Mouse (Mus musculus) CH12.LX (cell line): ENCODE data around the gene Proca1. TPM values are rescaled to one million over a fixed set of nuclear protein-coding genes. Genes with fewer than 3 reads are reported as not detected.

Source experiments
- DNase-seq: peaks from one replicate; pipeline ENCODE4 v3.0.0-alpha.2; 2013; ENCODE audit errors: extremely low read depth
- H3K27ac ChIP-seq: 2 replicates; pipeline ENCODE4 v1.5.1; 2012; ENCODE audit warnings: low read depth, mild to moderate bottlenecking, control low read depth, moderate library complexity; ENCODE audit not compliant: insufficient read depth
- H3K27me3 ChIP-seq: replicated peaks from 2 replicates; pipeline ENCODE3; 2012; ENCODE audit warnings: inconsistent platforms
- H3K36me3 ChIP-seq, 2 experiments: replicated peaks in 1 of 2; 2 replicates each; pipeline versions ENCODE3 to v1.6.1; 2012; ENCODE audit warnings: inconsistent platforms in 1 of 2, low read length in 1 of 2, mild to moderate bottlenecking in 1 of 2, mixed read lengths in 1 of 2, moderate library complexity in 1 of 2; ENCODE audit not compliant: control insufficient read depth in 1 of 2, insufficient read depth in 1 of 2
- H3K4me1 ChIP-seq, 2 experiments: 2 replicates each; pipeline ENCODE4 v1.6.1; 2012; ENCODE audit warnings: inconsistent platforms in 1 of 2, moderate library complexity in 1 of 2; ENCODE audit not compliant: insufficient read depth in 2 of 2, control insufficient read depth in 1 of 2
- H3K4me2 ChIP-seq: 2 replicates; pipeline ENCODE4 v1.6.1; 2012; ENCODE audit warnings: low read depth, mild to moderate bottlenecking, control low read depth; ENCODE audit not compliant: poor library complexity, insufficient read depth, severe bottlenecking
- H3K4me3 ChIP-seq, 3 experiments: fragments of 150-350 bp in 1 of 3; sonication (generic) in 1 of 3; replicated peaks in 1 of 3; 2 replicates each; pipeline versions ENCODE3 to v1.5.1; 2011 to 2012; ENCODE audit warnings: low read depth in 2 of 3, low read length in 2 of 3, mild to moderate bottlenecking in 2 of 3, moderate library complexity in 2 of 3, control low read depth in 1 of 3, improper control_type of control experiment in 1 of 3, inconsistent platforms in 1 of 3, mixed read lengths in 1 of 3; ENCODE audit not compliant: poor library complexity in 1 of 3
- H3K79me2 ChIP-seq: replicated peaks from 2 replicates; pipeline ENCODE4 v1.6.1; 2012; ENCODE audit warnings: mild to moderate bottlenecking, moderate library complexity; ENCODE audit not compliant: control insufficient read depth, poor library complexity, insufficient read depth, severe bottlenecking; ENCODE audit errors: extremely low read depth
- H3K9ac ChIP-seq: 2 replicates; pipeline ENCODE4 v1.6.1; 2012; ENCODE audit warnings: low read depth, mild to moderate bottlenecking, control low read depth, moderate library complexity; ENCODE audit not compliant: insufficient read depth
- H3K9me3 ChIP-seq: replicated peaks from 2 replicates; pipeline ENCODE3; 2012; ENCODE audit warnings: low read length, inconsistent platforms, mixed read lengths
- BHLHE40 ChIP-seq: IDR thresholded peaks from 2 replicates; pipeline ENCODE4 v1.6.1; 2011; ENCODE audit warnings: mild to moderate bottlenecking, low read depth, low read length, improper control_type of control experiment
- CHD1 ChIP-seq: IDR thresholded peaks from 2 replicates; pipeline ENCODE4 v1.6.1; 2012; ENCODE audit warnings: low read depth, low read length, improper control_type of control experiment, inconsistent platforms
- CHD2 ChIP-seq: IDR thresholded peaks from 2 replicates; pipeline ENCODE4 v1.6.1; 2011; ENCODE audit warnings: low read length, improper control_type of control experiment
- CTCF ChIP-seq, 2 experiments: IDR thresholded peaks in 1 of 2; conservative IDR thresholded peaks in 1 of 2; 2 replicates each; pipeline ENCODE4 v1.5.1; 2011 to 2012; ENCODE audit warnings: low read depth in 2 of 2, low read length in 2 of 2, improper control_type of control experiment in 1 of 2, inconsistent platforms in 1 of 2, mild to moderate bottlenecking in 1 of 2, moderate library complexity in 1 of 2
- E2F4 ChIP-seq: IDR thresholded peaks from 2 replicates; pipeline ENCODE4 v1.6.1; 2011; ENCODE audit warnings: low read depth, low read length, improper control_type of control experiment; ENCODE audit not compliant: insufficient replicate concordance
- ELF1 ChIP-seq: IDR thresholded peaks from 2 replicates; pipeline ENCODE4 v1.6.1; 2014; ENCODE audit warnings: low read depth, mild to moderate bottlenecking, inconsistent platforms, low read length, improper control_type of control experiment
- EP300 ChIP-seq: IDR thresholded peaks from 2 replicates; pipeline ENCODE4 v1.6.1; 2011; ENCODE audit warnings: low read length, improper control_type of control experiment
- ETS1 ChIP-seq: conservative IDR thresholded peaks from 2 replicates; pipeline ENCODE4 v1.6.1; 2012; ENCODE audit warnings: low read depth, mild to moderate bottlenecking, inconsistent platforms, low read length, improper control_type of control experiment, moderate library complexity
- GABPA ChIP-seq: IDR thresholded peaks from 2 replicates; pipeline ENCODE4 v1.6.1; 2012; ENCODE audit warnings: low read depth, low read length, improper control_type of control experiment, inconsistent platforms; ENCODE audit not compliant: insufficient replicate concordance
- HCFC1 ChIP-seq: IDR thresholded peaks from 2 replicates; pipeline ENCODE4 v1.6.1; 2012; ENCODE audit warnings: low read depth, mild to moderate bottlenecking, inconsistent platforms, low read length, improper control_type of control experiment
- IRF4 ChIP-seq: IDR thresholded peaks from 2 replicates; pipeline ENCODE4 v1.6.1; 2014; ENCODE audit warnings: low read depth, mild to moderate bottlenecking, inconsistent platforms, low read length, improper control_type of control experiment
- JUN ChIP-seq: IDR thresholded peaks from 2 replicates; pipeline ENCODE4 v1.6.1; 2011; ENCODE audit warnings: low read depth, mild to moderate bottlenecking, low read length, improper control_type of control experiment, moderate library complexity; ENCODE audit not compliant: insufficient read depth
- JUND ChIP-seq: conservative IDR thresholded peaks from 2 replicates; pipeline ENCODE4 v1.6.1; 2011; ENCODE audit warnings: low read depth, low read length, improper control_type of control experiment
- KAT2A ChIP-seq: IDR thresholded peaks from 2 replicates; pipeline ENCODE4 v1.6.1; 2012; ENCODE audit warnings: low read length, improper control_type of control experiment, inconsistent platforms; ENCODE audit not compliant: insufficient replicate concordance
- MAFK ChIP-seq: IDR thresholded peaks from 2 replicates; pipeline ENCODE4 v1.6.1; 2011; ENCODE audit warnings: low read length, improper control_type of control experiment; ENCODE audit not compliant: insufficient replicate concordance
- MAX ChIP-seq: IDR thresholded peaks from 2 replicates; pipeline ENCODE4 v1.6.1; 2011; ENCODE audit warnings: low read length, improper control_type of control experiment
- MAZ ChIP-seq: IDR thresholded peaks from 2 replicates; pipeline ENCODE4 v1.6.1; 2012; ENCODE audit warnings: low read depth, mild to moderate bottlenecking, inconsistent platforms, low read length, improper control_type of control experiment, moderate library complexity
- MEF2A ChIP-seq: IDR thresholded peaks from 2 replicates; pipeline ENCODE4 v1.6.1; 2014; ENCODE audit warnings: low read depth, mild to moderate bottlenecking, inconsistent platforms, low read length, improper control_type of control experiment, borderline replicate concordance
- MXI1 ChIP-seq: IDR thresholded peaks from 2 replicates; pipeline ENCODE4 v1.6.1; 2011; ENCODE audit warnings: mild to moderate bottlenecking, low read depth, low read length, improper control_type of control experiment
- MYC ChIP-seq: IDR thresholded peaks from 2 replicates; pipeline ENCODE4 v1.6.1; 2011; ENCODE audit warnings: low read depth, mild to moderate bottlenecking, improper control_type of control experiment, low read length
- NELFE ChIP-seq: IDR thresholded peaks from 2 replicates; pipeline ENCODE4 v1.6.1; 2011; ENCODE audit warnings: low read depth, low read length, improper control_type of control experiment
- NRF1 ChIP-seq: IDR thresholded peaks from 2 replicates; pipeline ENCODE4 v1.6.1; 2014; ENCODE audit warnings: low read depth, mild to moderate bottlenecking, inconsistent platforms, low read length, improper control_type of control experiment, moderate library complexity
- PAX5 ChIP-seq: IDR thresholded peaks from 2 replicates; pipeline ENCODE4 v1.6.1; 2012; ENCODE audit warnings: low read length, inconsistent platforms, mixed read lengths
- POLR2A ChIP-seq: IDR thresholded peaks from 2 replicates; pipeline ENCODE4 v1.6.1; 2011; ENCODE audit warnings: low read depth, mild to moderate bottlenecking, improper control_type of control experiment, low read length
- POLR2AphosphoS2 ChIP-seq: IDR thresholded peaks from 2 replicates; pipeline ENCODE4 v1.6.1; 2011; ENCODE audit warnings: low read depth, low read length, improper control_type of control experiment
- RAD21 ChIP-seq: IDR thresholded peaks from 2 replicates; pipeline ENCODE4 v1.6.1; 2011; ENCODE audit warnings: low read depth, mild to moderate bottlenecking, low read length, improper control_type of control experiment, moderate library complexity
- RCOR1 ChIP-seq: conservative IDR thresholded peaks from 2 replicates; pipeline ENCODE4 v1.6.1; 2012; ENCODE audit warnings: low read depth, mild to moderate bottlenecking, inconsistent platforms, low read length, improper control_type of control experiment
- SIN3A ChIP-seq: IDR thresholded peaks from 2 replicates; pipeline ENCODE4 v1.6.1; 2012; ENCODE audit warnings: low read length, improper control_type of control experiment, inconsistent platforms
- TBP ChIP-seq: conservative IDR thresholded peaks from 2 replicates; pipeline ENCODE4 v1.6.1; 2011; ENCODE audit warnings: low read depth, low read length, improper control_type of control experiment
- TCF12 ChIP-seq: IDR thresholded peaks from 2 replicates; pipeline ENCODE4 v1.6.1; 2014; ENCODE audit warnings: low read depth, mild to moderate bottlenecking, inconsistent platforms, low read length, improper control_type of control experiment
- UBTF ChIP-seq: IDR thresholded peaks from 2 replicates; pipeline ENCODE4 v1.6.1; 2012; ENCODE audit warnings: low read depth, mild to moderate bottlenecking, inconsistent platforms, low read length, improper control_type of control experiment, moderate library complexity
- USF1 ChIP-seq: IDR thresholded peaks from 2 replicates; pipeline ENCODE4 v1.6.1; 2014; ENCODE audit warnings: low read depth, mild to moderate bottlenecking, inconsistent platforms, low read length, improper control_type of control experiment
- USF2 ChIP-seq: conservative IDR thresholded peaks from 2 replicates; pipeline ENCODE4 v1.6.1; 2011; ENCODE audit warnings: low read depth, low read length, improper control_type of control experiment
- ZC3H11A ChIP-seq: IDR thresholded peaks from 2 replicates; pipeline ENCODE4 v1.6.1; 2012; ENCODE audit warnings: low read depth, mild to moderate bottlenecking, inconsistent platforms, low read length, improper control_type of control experiment
- ZKSCAN1 ChIP-seq: IDR thresholded peaks from 2 replicates; pipeline ENCODE4 v1.6.1; 2012; ENCODE audit warnings: low read depth, inconsistent platforms, low read length, improper control_type of control experiment, borderline replicate concordance
- ZMIZ1 ChIP-seq: IDR thresholded peaks from 2 replicates; pipeline ENCODE4 v1.6.1; 2012; ENCODE audit warnings: low read depth, mild to moderate bottlenecking, inconsistent platforms, low read length, improper control_type of control experiment
- ZNF384 ChIP-seq: IDR thresholded peaks from 2 replicates; pipeline ENCODE4 v1.6.1; 2012; ENCODE audit warnings: low read depth, low read length, improper control_type of control experiment, inconsistent platforms
- dilution Hi-C: fragments of 300-500 bp; cut with MboI; formaldehyde crosslinking; loops from 2 replicates; pipeline ENCODE4 v1.14.3; 2020; ENCODE audit warnings: low sequenced_read_pairs; ENCODE audit not compliant: extremely low pct_unique_long_range_greater_than_20kb, extremely low pct_ligation_motif_present
- in situ Hi-C: fragments of 300-500 bp; cut with MboI; formaldehyde crosslinking; loops from 3 replicates; pipeline ENCODE4 v1.14.3; 2019; ENCODE audit warnings: low sequenced_read_pairs, low pct_ligation_motif_present, low pct_unique_long_range_greater_than_20kb, mixed read lengths
- polyA plus RNA-seq: library from polyadenylated mRNA; unstranded; fragments of >175 nt; gene quantifications from 2 replicates; pipeline ENCODE4 v1.2.1, GENCODE M21; 2012; ENCODE audit warnings: low read depth; ENCODE audit not compliant: insufficient read length
- total RNA-seq, 2 experiments: library from RNA; depleted of rRNA; stranded (reverse); fragments of 300-350 nt in 1 of 2; fragments of >200 nt in 1 of 2; gene quantifications; 2 replicates each; pipeline ENCODE4 v1.2.3; 2012 to 2014

Proca1 gene
- total and polyA plus RNA-seq, 3 experiments = 0.40 TPM; not detected in 2

GRCm38 (mm10) chr11:78182961-78183844 lies 10.0 kb upstream of the Proca1 start, which contains the start of gene Rpl23a:
Rpl23a (minus strand) TSS chr11:78183584.
- no peaks in the 10 kb centered on the region for H3K27me3 ChIP-seq
- DNase-seq = peak; percentile 99
- in situ Hi-C loops (no loop called here), dilution Hi-C loops (no loop called here)
- H3K27ac ChIP-seq = peak within 1 kb of the TSS; percentile 74
- H3K4me1 ChIP-seq = peaks cover 13 to 41% of the 10 kb centered on the region in 2 experiments
- H3K9me3 ChIP-seq = no peaks in the 10 kb centered on the region
- peaks cover 26 to 40% of the 10 kb centered on the region in 2 experiments for H3K36me3 ChIP-seq
- H3K4me2 ChIP-seq = peak within 1 kb of the TSS; percentile 95
- peak within 1 kb of the TSS; percentile 70 to 96 (median 76) for H3K4me3 ChIP-seq
- H3K9ac ChIP-seq = peak within 1 kb of the TSS; percentile 67
- peaks cover 38% of the 10 kb centered on the region for H3K79me2 ChIP-seq
- TF ChIP-seq MAX = peak; percentile 89
- peak; percentile 37; the same call in 1 of the 2 replicates for TF ChIP-seq EP300
- no peak for TF ChIP-seq JUND
- peak; percentile 99 for TF ChIP-seq POLR2A
- peak; percentile 89 for TF ChIP-seq BHLHE40
- no peak for TF ChIP-seq E2F4
- TF ChIP-seq ZMIZ1 = peak; percentile 97
- 0 out of 2 replicates have a peak, but pooled peaks have one; percentile 7 for TF ChIP-seq MEF2A
- TF ChIP-seq ZC3H11A = no peak
- peak; percentile 95 for TF ChIP-seq MYC
- TF ChIP-seq PAX5 = no peak
- no peak; the same call in none of the 2 replicates for TF ChIP-seq RAD21
- peak; percentile 98 for TF ChIP-seq KAT2A
- TF ChIP-seq ZNF384 = 0 out of 2 replicates have a peak, but pooled peaks have one; percentile 38
- TF ChIP-seq MAFK = no peak
- TF ChIP-seq ELF1 = peak; percentile 31; the same call in 1 of the 2 replicates
- TF ChIP-seq RCOR1 = peak; percentile 73; the same call in 1 of the 2 replicates
- peak; percentile 79; the same call in 1 of the 2 replicates for TF ChIP-seq SIN3A
- peak; percentile 99 for TF ChIP-seq NELFE
- no peak for TF ChIP-seq JUN
- peak; percentile 92 for TF ChIP-seq MXI1
- peak; percentile 69; the same call in 1 of the 2 replicates for TF ChIP-seq MAZ
- TF ChIP-seq UBTF = no peak; the same call in none of the 2 replicates
- peak; percentile 60 for TF ChIP-seq IRF4
- peak; percentile 64 for TF ChIP-seq USF1
- peak; percentile 99 for TF ChIP-seq CHD2
- peak; percentile 77 for TF ChIP-seq ETS1
- TF ChIP-seq TCF12 = peak; percentile 97
- TF ChIP-seq CHD1 = no peak; the same call in none of the 2 replicates
- TF ChIP-seq CTCF (conservative IDR thresholded peaks at IDR 0.05 in 1 of 2, IDR thresholded peaks at IDR 0.05 in 1 of 2; ENCODE audit: low read depth in 2 of 2, low read length in 2 of 2) = peak in 1 of 2 experiments; percentile 51; a peak in 2 of 4 replicates
- no peak for TF ChIP-seq ZKSCAN1
- TF ChIP-seq POLR2AphosphoS2 = peak; percentile 99
- TF ChIP-seq USF2 = peak; percentile 46; the same call in 1 of the 2 replicates
- TF ChIP-seq GABPA = peak; percentile 59; the same call in 1 of the 2 replicates
- peak; percentile 79 for TF ChIP-seq NRF1
- TF ChIP-seq TBP = peak; percentile 99
- TF ChIP-seq HCFC1 = peak; percentile 95
